Mouse (Mus musculus): ENCODE data around the gene March11.

Gene March11

GRCm38 (mm10) chr15:26308629-26309230 lies at the start of gene March11:
March11 (plus strand) TSS chr15:26309048.
- DNase-seq = peak; percentile 38

- no peak for DNase-seq
Measured at GRCm38 (mm10) chr15:26262336-26262735, 46.5 kb upstream of the March11 start.

GRCm38 (mm10) chr15:26269596-26269995 lies 39.3 kb upstream of the March11 start:
- DNase-seq = no peak

GRCm38 (mm10) chr15:26276035-26276511 lies 32.8 kb upstream of the March11 start:
- no peak for DNase-seq

- no peak for DNase-seq
Measured at GRCm38 (mm10) chr15:26276608-26277007, 32.2 kb upstream of the March11 start.

- no peak for DNase-seq
Measured at GRCm38 (mm10) chr15:26291871-26292270, 17.0 kb upstream of the March11 start.

- no peak for DNase-seq
Measured at GRCm38 (mm10) chr15:26292811-26293210, 16.0 kb upstream of the March11 start.

GRCm38 (mm10) chr15:26293215-26293614 lies 15.6 kb upstream of the March11 start:
- DNase-seq = no peak

- no peak for DNase-seq
Measured at GRCm38 (mm10) chr15:26298668-26299067, 10.2 kb upstream of the March11 start.

- peak; percentile 16 for DNase-seq
Measured at GRCm38 (mm10) chr15:26309291-26309931, 563 bp downstream of the March11 start.

GRCm38 (mm10) chr15:26319866-26320265 lies 11.0 kb downstream of the March11 start:
- DNase-seq = no peak

GRCm38 (mm10) chr15:26320402-26320801 lies 11.6 kb downstream of the March11 start:
- DNase-seq = no peak

- no peak for DNase-seq
Measured at GRCm38 (mm10) chr15:26322804-26323203, 14.0 kb downstream of the March11 start.

- DNase-seq = no peak
Measured at GRCm38 (mm10) chr15:26327157-26327556, 18.3 kb downstream of the March11 start.

GRCm38 (mm10) chr15:26335791-26336190 lies 26.9 kb downstream of the March11 start:
- no peak for DNase-seq

- no peak for DNase-seq
Measured at GRCm38 (mm10) chr15:26337775-26338174, 28.9 kb downstream of the March11 start.

GRCm38 (mm10) chr15:26338343-26338742 lies 29.5 kb downstream of the March11 start:
- no peak for DNase-seq

GRCm38 (mm10) chr15:26340490-26340889 lies 31.6 kb downstream of the March11 start:
- DNase-seq = no peak

GRCm38 (mm10) chr15:26340966-26341365 lies 32.1 kb downstream of the March11 start:
- no peak for DNase-seq

GRCm38 (mm10) chr15:26344329-26344728 lies 35.5 kb downstream of the March11 start:
- DNase-seq = no peak

- no peak for DNase-seq
Measured at GRCm38 (mm10) chr15:26353656-26354055, 44.8 kb downstream of the March11 start.

GRCm38 (mm10) chr15:26365344-26365743 lies 56.5 kb downstream of the March11 start:
- DNase-seq = no peak

- no peak for DNase-seq
Measured at GRCm38 (mm10) chr15:26366511-26366910, 57.7 kb downstream of the March11 start.

- DNase-seq = no peak
Measured at GRCm38 (mm10) chr15:26373759-26374158, 64.9 kb downstream of the March11 start.

- DNase-seq = no peak
Measured at GRCm38 (mm10) chr15:26374232-26374631, 65.4 kb downstream of the March11 start.
